Mouse (Mus musculus): ENCODE data around the gene Gm3839. TPM values are rescaled to one million over a fixed set of nuclear protein-coding genes. Genes with fewer than 3 reads are reported as not detected.

Gene Gm3839
- 0.21 TPM for polyA plus RNA-seq (2015; fragmentation: Illumina TruSeq; extraction: RNeasy Lipid Tissue Mini Kit (QIAGEN cat#74804); ENCODE audit: insufficient read depth, low replicate concordance)

DNA sequence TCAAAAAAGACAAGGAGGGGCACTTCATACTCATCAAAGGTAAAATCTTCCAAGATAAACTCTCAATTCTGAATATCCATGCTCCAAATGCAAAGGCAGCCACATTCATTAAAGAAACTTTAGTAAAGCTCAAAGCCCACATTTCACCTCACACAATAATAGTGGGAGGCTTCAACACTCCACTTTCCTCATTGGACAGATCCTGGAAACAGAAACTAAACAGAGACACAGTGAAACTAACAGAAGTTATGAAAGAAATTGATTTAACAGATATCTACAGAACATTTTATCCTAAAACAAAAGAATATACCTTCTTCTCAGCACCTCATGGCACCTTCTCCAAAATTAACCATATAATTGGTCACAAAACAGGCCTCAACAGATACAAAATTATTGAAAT, at the start of gene Gm3839:
Gm3839 (minus strand) TSS at position 101 of the 400 bp plus-strand sequence.

Other genes starting within 250 kb of the Gm3839 start
- 5.0 TPM for gene Fhit, start 194.7 kb downstream of the Gm3839 start, polyA plus RNA-seq (2015; fragmentation: Illumina TruSeq; extraction: RNeasy Lipid Tissue Mini Kit (QIAGEN cat#74804); ENCODE audit: insufficient read depth, low replicate concordance)
- gene Ptprg, start 196.8 kb upstream of the Gm3839 start, polyA plus RNA-seq (2015; fragmentation: Illumina TruSeq; extraction: RNeasy Lipid Tissue Mini Kit (QIAGEN cat#74804); ENCODE audit: insufficient read depth, low replicate concordance): 7.8 TPM

All from spleen, adult 10 weeks (tissue).